Mouse (Mus musculus): ENCODE data around the gene Tdrkh.

The Tdrkh gene

GRCm38 (mm10) chr3:94405561-94405960 is 7.5 kb upstream of the Tdrkh start:
- H3K9me3 ChIP-seq (ENCODE audit: low read length), result no peaks in the 10 kb centered on the region
- TF ChIP-seq NANOG (IDR thresholded peaks at IDR 0.05; ENCODE audit: borderline replicate concordance, low read length) (no peak), CTCF (conservative IDR thresholded peaks at IDR 0.05; ENCODE audit: low read length) (no peak), POU5F1 (IDR thresholded peaks at IDR 0.05; ENCODE audit: borderline replicate concordance, low read length) (no peak)
- no peaks in the 10 kb centered on the region for H3K36me3 ChIP-seq (ENCODE audit: insufficient read depth, low read length)
- peaks cover 73% of the 10 kb centered on the region for H3K27me3 ChIP-seq (ENCODE audit: insufficient read depth, low read length)
- H3K4me3 ChIP-seq (replicated peaks; ENCODE audit: low read length), result no peak overlapping the region
- peaks cover 7% of the 10 kb centered on the region; the same call in 1 of the 2 replicates for H3K4me1 ChIP-seq (replicated peaks; ENCODE audit: low read depth, low read length)

DNA sequence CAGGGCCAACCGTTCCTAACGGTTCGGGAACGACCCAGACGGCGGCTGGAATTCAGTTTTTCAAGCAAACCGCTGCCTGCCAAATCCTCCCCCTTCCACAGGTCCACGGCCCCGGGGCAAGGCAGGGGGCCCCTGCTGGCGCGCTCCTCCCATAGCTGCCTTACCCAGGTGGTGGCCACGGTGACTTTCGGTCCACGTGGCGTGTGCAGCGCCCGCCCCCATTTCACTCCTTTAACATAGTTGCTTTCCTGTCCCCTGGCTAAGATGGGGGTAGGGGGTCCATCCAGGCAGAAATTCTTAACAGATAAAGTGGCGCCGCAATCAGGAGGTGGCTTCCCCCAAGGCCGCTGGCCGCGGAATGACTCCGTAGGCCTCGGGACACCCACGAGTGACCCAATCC is 543 bp upstream of the Tdrkh start:
- TF ChIP-seq NANOG (IDR thresholded peaks at IDR 0.05; ENCODE audit: borderline replicate concordance, low read length) (no peak), POU5F1 (IDR thresholded peaks at IDR 0.05; ENCODE audit: borderline replicate concordance, low read length) (no peak), CTCF (conservative IDR thresholded peaks at IDR 0.05; ENCODE audit: low read length) (no peak)
- Histone ChIP-seq H3K36me3 (ENCODE audit: insufficient read depth, low read length) (no peaks in the 10 kb centered on the region), H3K27me3 (ENCODE audit: insufficient read depth, low read length) (peaks cover 40% of the 10 kb centered on the region), H3K4me1 (replicated peaks; ENCODE audit: low read depth, low read length) (peaks cover 6% of the 10 kb centered on the region; the same call in 1 of the 2 replicates), H3K4me3 (replicated peaks; ENCODE audit: low read length) (peak overlapping the region; percentile 69), H3K9me3 (ENCODE audit: low read length) (peaks cover 20% of the 10 kb centered on the region)

- TF ChIP-seq CTCF (conservative IDR thresholded peaks at IDR 0.05; ENCODE audit: low read length) (no peak), POU5F1 (IDR thresholded peaks at IDR 0.05; ENCODE audit: borderline replicate concordance, low read length) (no peak), NANOG (IDR thresholded peaks at IDR 0.05; ENCODE audit: borderline replicate concordance, low read length) (no peak)
- no peaks in the 10 kb centered on the region for H3K4me1 ChIP-seq (replicated peaks; ENCODE audit: low read depth, low read length)
- H3K36me3 ChIP-seq (ENCODE audit: insufficient read depth, low read length), result no peaks in the 10 kb centered on the region
- H3K27me3 ChIP-seq (ENCODE audit: insufficient read depth, low read length), result peaks cover 11% of the 10 kb centered on the region; the same call in 1 of the 2 replicates
- H3K9me3 ChIP-seq (ENCODE audit: low read length), result no peaks in the 10 kb centered on the region
- no peak overlapping the region for H3K4me3 ChIP-seq (replicated peaks; ENCODE audit: low read length)
Measured at GRCm38 (mm10) chr3:94430980-94431379, 17.9 kb downstream of the Tdrkh start.

DNA sequence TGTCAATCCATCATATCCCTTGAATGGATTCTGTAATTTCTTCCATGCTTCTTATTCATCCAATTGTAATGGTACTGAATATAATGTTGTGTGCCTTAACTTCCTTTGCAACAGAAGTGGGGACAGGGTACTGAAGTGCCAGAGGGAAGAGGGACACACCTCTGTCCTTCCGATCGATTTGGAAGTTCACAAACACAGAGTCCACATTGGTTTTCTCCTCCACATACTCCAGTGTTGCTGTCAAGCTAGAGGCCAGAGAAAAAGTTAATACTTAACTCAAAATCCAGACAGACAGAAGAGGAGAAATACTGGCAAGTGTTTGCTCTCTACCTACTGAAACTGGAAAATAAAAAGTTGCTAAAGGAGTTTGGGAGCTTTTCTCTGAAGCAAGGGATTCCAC is 21.2 kb downstream of the Tdrkh start:
- no peak for TF ChIP-seq CTCF (conservative IDR thresholded peaks at IDR 0.05; ENCODE audit: low read length)
- Histone ChIP-seq H3K36me3 (ENCODE audit: insufficient read depth, low read length) (no peaks in the 10 kb centered on the region), H3K4me3 (replicated peaks; ENCODE audit: low read length) (no peak overlapping the region), H3K4me1 (replicated peaks; ENCODE audit: low read depth, low read length) (no peaks in the 10 kb centered on the region), H3K9me3 (ENCODE audit: low read length) (no peaks in the 10 kb centered on the region), H3K27me3 (ENCODE audit: insufficient read depth, low read length) (0 out of 2 replicates have a peak, but pooled peaks cover 5% of the 10 kb centered on the region)

- Histone ChIP-seq H3K36me3 (ENCODE audit: insufficient read depth, low read length) (no peaks in the 10 kb centered on the region), H3K9me3 (ENCODE audit: low read length) (no peaks in the 10 kb centered on the region), H3K4me3 (replicated peaks; ENCODE audit: low read length) (no peak overlapping the region), H3K27me3 (ENCODE audit: insufficient read depth, low read length) (peaks cover 14% of the 10 kb centered on the region), H3K4me1 (replicated peaks; ENCODE audit: low read depth, low read length) (no peaks in the 10 kb centered on the region)
- no peak for TF ChIP-seq NANOG (IDR thresholded peaks at IDR 0.05; ENCODE audit: borderline replicate concordance, low read length)
- no peak for TF ChIP-seq CTCF (conservative IDR thresholded peaks at IDR 0.05; ENCODE audit: low read length)
- no peak for TF ChIP-seq POU5F1 (IDR thresholded peaks at IDR 0.05; ENCODE audit: borderline replicate concordance, low read length)
Measured at GRCm38 (mm10) chr3:94436420-94436819, 23.3 kb downstream of the Tdrkh start.

DNA sequence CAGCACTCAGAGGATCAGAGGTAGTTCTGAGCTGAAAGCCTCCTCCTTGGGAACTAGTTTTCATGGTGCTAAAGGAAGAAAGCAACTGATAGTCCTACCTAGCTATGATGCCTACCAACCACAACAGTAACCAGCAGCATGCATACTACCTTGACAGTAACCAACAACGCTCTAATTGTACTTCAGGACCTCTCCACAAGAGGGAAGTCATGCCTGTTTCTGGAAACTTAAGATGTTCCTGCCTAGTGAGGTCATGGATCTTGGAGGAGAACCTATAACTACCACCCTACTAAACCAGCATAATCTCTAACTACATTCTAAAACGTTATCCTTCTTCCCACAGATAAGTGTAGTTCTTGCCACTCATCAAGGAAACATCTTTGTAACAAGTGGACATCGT is 28.1 kb downstream of the Tdrkh start:
- peaks cover 19% of the 10 kb centered on the region for H3K36me3 ChIP-seq (ENCODE audit: insufficient read depth, low read length)
- H3K27me3 ChIP-seq (ENCODE audit: insufficient read depth, low read length), result peaks cover 9% of the 10 kb centered on the region
- H3K9me3 ChIP-seq (ENCODE audit: low read length), result no peaks in the 10 kb centered on the region
- H3K4me1 ChIP-seq (replicated peaks; ENCODE audit: low read depth, low read length), result peaks cover 10% of the 10 kb centered on the region
- TF ChIP-seq POU5F1 (IDR thresholded peaks at IDR 0.05; ENCODE audit: borderline replicate concordance, low read length) (no peak), NANOG (IDR thresholded peaks at IDR 0.05; ENCODE audit: borderline replicate concordance, low read length) (no peak), CTCF (conservative IDR thresholded peaks at IDR 0.05; ENCODE audit: low read length) (peak; percentile 37)
- H3K4me3 ChIP-seq (replicated peaks; ENCODE audit: low read length), result no peak overlapping the region

DNA sequence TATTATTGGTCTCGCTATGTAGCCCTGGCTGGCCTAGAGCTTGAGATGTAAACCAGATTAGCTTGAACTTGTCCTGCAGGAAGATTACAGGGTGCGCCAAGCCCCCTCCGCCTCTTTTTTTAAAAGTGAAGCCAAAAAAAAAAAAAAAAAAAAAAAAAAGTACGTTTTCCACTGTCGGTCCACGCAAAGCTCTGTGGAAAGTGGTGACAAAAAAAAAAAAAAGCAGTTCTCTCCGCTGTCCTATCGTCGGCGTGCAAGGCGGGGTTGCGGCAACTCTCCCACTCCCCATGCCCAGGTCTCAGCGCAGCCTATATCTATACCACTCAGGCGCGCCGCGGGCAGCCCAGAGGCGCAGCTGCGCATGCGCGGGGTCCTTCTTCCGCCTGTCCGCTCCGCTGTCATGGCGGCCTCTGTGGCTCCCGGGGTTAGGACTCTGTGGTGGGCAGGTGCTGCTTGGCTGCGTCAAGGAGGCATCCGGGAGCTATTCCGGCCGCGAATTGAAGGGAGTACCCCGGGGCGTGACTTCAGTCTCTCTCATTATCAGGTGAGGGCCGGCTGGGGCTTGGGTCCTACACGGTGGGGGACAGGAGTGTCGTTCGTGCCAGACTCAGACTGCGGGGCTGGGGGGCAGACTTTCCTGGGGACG is 30.0 kb downstream of the Tdrkh start, which contains the start of gene Mrpl9:
Gene Mrpl9 (plus strand): TSS at position 368 of the 646 bp plus-strand sequence.
- Histone ChIP-seq H3K9me3 (ENCODE audit: low read length) (no peaks in the 10 kb centered on the region), H3K36me3 (ENCODE audit: insufficient read depth, low read length) (peaks cover 38% of the 10 kb centered on the region), H3K27me3 (ENCODE audit: insufficient read depth, low read length) (peaks cover 9% of the 10 kb centered on the region), H3K4me3 (replicated peaks; ENCODE audit: low read length) (peak within 1 kb of the TSS; percentile 100), H3K4me1 (replicated peaks; ENCODE audit: low read depth, low read length) (peaks cover 10% of the 10 kb centered on the region)
- no peak for TF ChIP-seq POU5F1 (IDR thresholded peaks at IDR 0.05; ENCODE audit: borderline replicate concordance, low read length)
- TF ChIP-seq NANOG (IDR thresholded peaks at IDR 0.05; ENCODE audit: borderline replicate concordance, low read length), result no peak
- no peak for TF ChIP-seq CTCF (conservative IDR thresholded peaks at IDR 0.05; ENCODE audit: low read length)

DNA sequence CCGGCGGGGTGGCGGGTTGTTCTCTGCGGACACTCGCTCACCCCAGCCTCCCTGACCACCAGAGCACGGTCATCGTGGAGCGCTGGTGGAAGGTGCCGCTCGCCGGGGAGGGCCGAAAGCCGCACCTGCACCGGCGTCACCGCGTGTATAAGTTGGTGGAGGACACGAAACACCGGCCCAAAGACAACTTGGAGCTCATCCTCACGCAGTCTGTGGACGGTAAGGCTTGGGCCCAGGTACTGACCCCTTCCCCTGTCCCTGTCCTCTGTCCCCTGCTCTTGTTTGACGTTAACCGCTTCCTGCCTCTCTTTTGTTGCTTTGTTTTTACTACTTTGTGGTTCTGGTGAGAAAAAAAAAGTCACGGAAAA is 30.5 kb downstream of the Tdrkh start, which contains the start of gene Oaz3:
Gene Oaz3 (minus strand): TSS at position 319 of the 368 bp plus-strand sequence.
- TF ChIP-seq CTCF (conservative IDR thresholded peaks at IDR 0.05; ENCODE audit: low read length) (no peak), NANOG (IDR thresholded peaks at IDR 0.05; ENCODE audit: borderline replicate concordance, low read length) (no peak), POU5F1 (IDR thresholded peaks at IDR 0.05; ENCODE audit: borderline replicate concordance, low read length) (no peak)
- Histone ChIP-seq H3K4me3 (replicated peaks; ENCODE audit: low read length) (peak within 1 kb of the TSS; percentile 100), H3K27me3 (ENCODE audit: insufficient read depth, low read length) (peaks cover 9% of the 10 kb centered on the region), H3K9me3 (ENCODE audit: low read length) (no peaks in the 10 kb centered on the region), H3K36me3 (ENCODE audit: insufficient read depth, low read length) (peaks cover 42% of the 10 kb centered on the region), H3K4me1 (replicated peaks; ENCODE audit: low read depth, low read length) (peaks cover 10% of the 10 kb centered on the region)

DNA sequence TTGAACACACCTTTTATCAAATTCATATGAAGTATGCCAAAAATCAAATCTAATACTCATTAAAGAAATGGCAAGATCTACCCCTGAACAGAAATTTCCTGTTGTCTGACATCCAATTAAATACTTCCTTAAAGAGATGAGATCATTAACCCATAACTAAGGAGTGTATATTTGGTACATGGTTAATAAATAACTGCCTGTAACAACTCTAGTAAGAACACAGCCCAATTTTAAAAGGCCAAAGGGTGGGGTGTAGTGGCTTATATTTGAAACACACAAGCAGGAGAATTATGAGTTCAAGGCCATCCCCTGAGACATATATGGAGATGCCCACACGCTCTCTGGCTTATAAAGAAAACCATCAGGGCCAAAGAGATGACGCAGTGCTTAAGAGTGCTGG is 36.3 kb downstream of the Tdrkh start:
- TF ChIP-seq NANOG (IDR thresholded peaks at IDR 0.05; ENCODE audit: borderline replicate concordance, low read length) (no peak), CTCF (conservative IDR thresholded peaks at IDR 0.05; ENCODE audit: low read length) (no peak), POU5F1 (IDR thresholded peaks at IDR 0.05; ENCODE audit: borderline replicate concordance, low read length) (no peak)
- Histone ChIP-seq H3K36me3 (ENCODE audit: insufficient read depth, low read length) (peaks cover 65% of the 10 kb centered on the region), H3K4me1 (replicated peaks; ENCODE audit: low read depth, low read length) (peaks cover 7% of the 10 kb centered on the region), H3K27me3 (ENCODE audit: insufficient read depth, low read length) (peaks cover 3% of the 10 kb centered on the region; the same call in 1 of the 2 replicates), H3K4me3 (replicated peaks; ENCODE audit: low read length) (no peak overlapping the region), H3K9me3 (ENCODE audit: low read length) (0 out of 2 replicates have a peak, but pooled peaks cover 2% of the 10 kb centered on the region)
